Mouse (Mus musculus) MEL-GATA-1-ER (cell line): ENCODE measurements at regions not wholly inside any gene's neighbourhood (a gene's known extent, or its start where the extent isn't known, plus 50 kb on each side); places are given as distances from the start of the nearest gene placed in this dataset.

ENCODE experiments used
- DNase-seq: peaks from one replicate; pipeline ENCODE4 v3.0.0-alpha.2; 2012; ENCODE audit warnings: low read depth; ENCODE audit errors: extremely low read depth

GRCm38 (mm10) chr5:45136696-45137095 lies 313.3 kb downstream of the Qdpr start:
- DNase-seq: no peak

GRCm38 (mm10) chr5:45127971-45128370 lies 322.1 kb downstream of the Qdpr start:
- no peak for DNase-seq

- DNase-seq: no peak
Observed at GRCm38 (mm10) chr5:45121751-45122280, 322.3 kb upstream of the Ldb2 start.

- DNase-seq: no peak
Observed at GRCm38 (mm10) chr5:45119757-45120156, 320.3 kb upstream of the Ldb2 start.

- no peak for DNase-seq
Observed at GRCm38 (mm10) chr5:45111246-45111645, 311.8 kb upstream of the Ldb2 start.

DNA sequence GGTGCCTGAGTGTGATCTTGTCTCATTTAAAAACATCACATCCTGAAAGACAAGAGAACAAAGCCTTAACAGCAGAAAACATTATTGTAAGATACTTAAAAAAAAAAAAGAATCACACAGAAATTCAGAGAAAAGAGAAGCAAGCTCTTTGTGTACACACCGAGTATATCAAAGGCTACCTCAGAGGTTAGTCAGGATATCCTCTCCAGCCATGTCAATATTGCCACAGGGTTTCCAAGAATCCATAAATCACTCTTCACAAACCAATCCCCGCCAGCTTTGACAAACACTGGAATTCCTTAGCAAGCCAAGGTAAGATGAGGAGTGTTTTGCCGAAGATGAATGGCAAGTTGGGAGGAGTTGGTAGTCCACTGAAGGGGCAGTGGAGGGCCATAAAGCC lies 311.3 kb upstream of the Ldb2 start:
- DNase-seq: no peak

DNA sequence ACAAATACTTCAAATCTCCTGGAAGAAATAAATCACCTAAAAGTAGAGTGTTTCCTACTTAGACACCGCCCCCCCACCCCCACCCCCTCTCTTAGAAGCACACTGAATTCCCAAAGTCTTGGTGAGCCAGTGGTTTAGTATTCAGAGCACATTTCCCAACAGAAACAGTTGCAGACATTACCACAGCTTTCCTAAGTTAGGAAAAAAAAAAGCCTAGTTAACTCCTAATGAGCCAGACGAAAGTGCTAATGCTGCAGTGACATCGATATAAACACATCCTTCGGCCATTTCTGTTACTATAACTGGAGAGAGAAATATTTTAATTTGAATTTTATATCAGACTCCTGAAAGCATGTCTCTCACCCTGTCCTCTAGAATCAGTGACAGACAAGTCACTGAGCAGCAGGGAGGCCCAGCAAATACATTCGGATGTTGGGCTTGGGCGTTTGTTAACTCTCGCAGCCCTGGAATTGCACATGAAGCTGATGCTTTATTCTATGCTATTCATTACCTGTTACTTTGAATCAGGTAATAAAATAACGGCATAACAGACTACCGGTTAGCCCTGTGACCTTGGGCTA lies 305.8 kb upstream of the Ldb2 start:
- no peak for DNase-seq

DNA sequence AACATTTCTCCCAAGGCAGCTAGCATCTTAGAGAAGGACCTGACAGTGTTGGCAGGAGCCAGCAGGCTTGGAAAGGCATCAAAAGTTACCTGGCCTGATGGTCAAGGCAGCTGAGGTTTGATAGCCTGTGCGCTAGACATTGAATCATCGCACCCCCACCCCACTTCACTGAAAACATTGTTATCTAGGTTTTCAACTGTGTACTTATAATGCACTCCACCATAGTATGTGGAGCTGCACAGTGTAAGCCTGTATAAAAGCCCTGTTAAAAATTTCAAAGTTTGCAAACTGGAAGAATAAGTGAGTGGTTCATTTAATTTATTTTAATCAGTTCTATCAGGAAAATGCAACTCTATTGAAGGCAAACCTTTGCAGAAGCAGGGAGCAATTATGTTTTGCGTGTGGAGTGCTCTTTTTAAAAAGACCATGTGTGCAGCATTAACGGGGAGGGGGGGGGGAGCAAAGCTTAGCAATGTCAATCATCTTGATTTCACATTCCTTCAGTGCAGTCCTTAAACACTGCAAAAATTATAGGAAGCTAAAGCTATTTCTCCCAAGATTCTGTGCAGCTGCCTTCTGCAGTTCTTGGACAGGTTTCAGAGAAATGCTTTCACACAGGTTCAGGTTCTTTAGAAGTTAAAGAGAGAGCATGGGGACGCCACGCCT lies 304.4 kb upstream of the Ldb2 start:
- no peak for DNase-seq

- no peak for DNase-seq
Observed at GRCm38 (mm10) chr5:45102661-45103060, 303.2 kb upstream of the Ldb2 start.

- no peak for DNase-seq
Observed at GRCm38 (mm10) chr5:45101777-45102176, 302.3 kb upstream of the Ldb2 start.

- no peak for DNase-seq
Observed at GRCm38 (mm10) chr5:45099082-45099481, 299.6 kb upstream of the Ldb2 start.

- DNase-seq: no peak
Observed at GRCm38 (mm10) chr5:45097941-45098340, 298.5 kb upstream of the Ldb2 start.

DNA sequence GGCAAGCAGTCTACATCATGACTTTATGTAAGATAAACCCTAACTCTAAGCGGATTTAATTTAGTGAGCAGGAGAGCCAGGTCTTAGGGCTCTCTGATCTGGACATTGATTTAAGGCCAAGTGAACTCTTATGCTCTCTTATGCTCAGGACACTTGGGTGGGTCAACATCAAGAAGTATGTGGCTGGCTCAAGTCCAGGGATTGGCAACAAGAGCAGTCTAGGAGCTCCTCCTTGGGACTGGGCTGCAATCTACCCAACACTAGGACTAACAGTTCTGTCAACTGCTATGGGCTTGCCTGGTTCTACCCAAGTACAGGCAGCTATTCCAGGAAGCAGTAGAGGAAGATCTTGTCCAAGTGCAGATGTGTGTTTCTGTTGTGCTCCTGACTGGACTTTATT lies 285.3 kb upstream of the Ldb2 start:
- no peak for DNase-seq

- no peak for DNase-seq
Observed at GRCm38 (mm10) chr5:45082601-45083000, 283.1 kb upstream of the Ldb2 start.

DNA sequence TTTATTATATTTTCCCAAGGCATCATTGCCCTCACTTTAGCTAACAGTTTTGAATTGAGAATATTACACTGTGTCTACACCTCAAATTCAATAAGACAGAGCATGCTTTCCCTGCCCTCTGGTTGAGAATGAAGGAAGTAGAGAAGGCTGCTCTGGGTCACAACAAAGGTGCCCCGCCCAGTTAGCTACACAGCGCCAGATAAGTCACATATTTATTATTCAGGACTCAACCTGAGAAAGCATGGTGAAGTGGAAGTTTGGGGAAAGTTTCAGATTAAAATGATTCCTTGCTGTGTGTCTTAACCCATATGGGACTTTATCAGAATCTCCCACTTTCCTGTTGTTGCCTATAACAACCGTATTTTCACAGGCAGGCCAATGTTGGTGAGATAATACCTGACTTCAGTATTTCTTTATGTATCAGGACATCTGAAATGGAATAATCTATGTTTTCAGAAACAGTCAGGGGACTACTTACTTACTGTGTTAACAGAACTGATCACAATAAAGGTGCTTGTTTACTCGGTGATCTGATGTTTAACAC lies 276.9 kb upstream of the Ldb2 start:
- no peak for DNase-seq

DNA sequence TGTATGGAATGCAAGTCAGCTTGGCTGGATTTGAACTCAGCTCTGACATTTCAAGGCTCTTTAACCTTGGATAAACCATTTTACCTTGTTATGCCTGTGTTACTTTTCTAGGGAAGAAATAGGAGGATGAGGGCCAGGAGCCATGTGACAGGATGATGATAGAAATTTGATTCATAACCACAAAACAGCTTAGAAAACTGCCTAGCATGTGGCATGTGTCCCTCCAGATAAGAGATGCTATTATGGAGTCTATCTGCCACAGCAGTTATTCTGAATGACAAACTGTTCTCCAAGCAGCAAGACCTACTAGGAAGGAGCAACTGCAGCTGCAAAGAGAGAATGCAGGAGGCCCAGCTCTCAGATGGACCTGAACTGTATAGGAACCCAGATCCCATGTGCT lies 275.7 kb upstream of the Ldb2 start:
- no peak for DNase-seq

GRCm38 (mm10) chr5:45072529-45072928 lies 273.0 kb upstream of the Ldb2 start:
- DNase-seq: no peak

DNA sequence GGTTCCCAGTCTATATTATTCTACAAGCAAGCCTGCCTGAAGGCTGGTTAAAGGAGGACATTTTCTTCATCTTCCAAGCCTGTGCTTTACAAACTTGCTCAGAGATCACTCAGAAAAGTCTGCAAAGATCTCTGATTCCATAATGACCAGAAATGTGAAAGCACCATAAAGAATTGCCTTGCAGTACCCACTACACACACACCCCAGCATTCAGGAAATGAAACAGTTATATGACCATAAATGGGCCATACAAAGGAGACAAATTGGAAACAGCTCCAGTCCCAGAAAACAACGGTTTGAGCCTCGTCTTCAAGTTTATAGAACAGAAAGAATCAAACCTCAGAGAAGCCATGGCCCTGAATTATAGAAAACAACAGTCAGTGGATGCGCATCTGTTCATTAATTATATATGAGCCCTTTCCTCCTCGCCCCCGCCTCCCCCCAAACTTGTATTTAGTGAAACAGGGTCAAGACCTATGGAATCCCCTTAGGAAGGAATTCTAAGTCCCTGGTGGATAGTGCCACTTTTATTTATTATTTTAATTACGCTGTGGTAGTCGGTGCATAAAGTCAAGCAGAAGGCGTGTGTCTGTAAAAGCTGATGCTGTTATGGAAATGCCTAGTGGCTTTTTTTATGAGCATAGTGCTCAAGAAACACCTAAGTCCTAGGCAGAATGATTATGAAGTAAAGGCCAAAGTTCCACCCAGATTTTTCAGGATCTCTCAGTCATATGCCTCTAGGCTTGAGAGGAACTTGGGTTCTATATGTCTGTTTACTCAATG lies 266.6 kb upstream of the Ldb2 start:
- no peak for DNase-seq

DNA sequence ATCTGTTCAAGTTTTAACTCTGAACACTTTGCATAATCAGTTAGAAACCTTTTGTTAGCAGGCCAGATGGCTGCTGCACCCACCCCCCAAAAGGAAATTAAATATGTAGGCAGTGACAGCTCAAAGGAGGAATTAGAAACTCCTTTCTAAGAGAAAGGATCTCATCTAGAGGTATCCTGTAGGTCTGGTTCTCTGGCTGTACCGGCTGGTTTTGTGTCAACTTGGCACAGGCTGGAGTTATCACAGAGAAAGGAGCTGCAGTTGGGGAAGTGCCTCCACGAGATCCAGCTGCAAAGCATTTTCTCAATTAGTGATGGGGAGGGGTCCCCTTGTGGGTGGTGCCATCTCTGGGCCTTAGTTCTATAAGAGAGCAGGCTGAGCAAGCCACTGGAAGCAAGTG lies 263.1 kb upstream of the Ldb2 start:
- DNase-seq: no peak

DNA sequence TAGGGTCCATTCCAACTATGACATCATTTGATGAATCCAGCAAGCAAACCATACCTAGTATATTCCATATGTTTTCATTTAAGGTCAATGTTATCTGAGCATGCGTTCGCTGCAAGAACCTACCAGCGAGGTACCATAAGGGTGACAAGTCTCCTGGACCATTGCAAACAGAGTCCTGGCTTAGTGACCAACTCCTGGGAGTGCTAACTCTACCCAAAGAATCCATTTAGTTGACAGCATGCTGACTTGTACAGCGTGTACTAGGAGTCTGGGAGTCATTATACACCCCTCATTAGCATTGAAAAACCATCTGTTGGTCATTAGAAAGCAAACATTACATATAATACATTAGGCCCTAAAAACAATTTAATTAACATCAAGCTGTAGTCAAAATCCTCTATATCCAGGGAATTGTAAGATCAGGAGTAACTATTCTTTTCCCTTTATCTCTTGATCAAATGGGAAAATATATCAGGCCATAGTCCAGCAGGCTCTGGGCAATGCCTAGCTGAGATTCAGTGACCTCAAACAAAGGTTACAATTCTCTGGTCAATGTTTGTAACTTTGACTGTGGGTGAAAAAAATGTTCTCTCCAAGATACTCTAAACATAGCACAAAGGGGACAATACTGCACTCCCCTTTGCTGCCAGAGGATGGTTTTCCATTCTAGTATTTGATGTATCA lies 255.9 kb upstream of the Ldb2 start:
- DNase-seq: no peak

- DNase-seq: no peak
Observed at GRCm38 (mm10) chr5:45049410-45049809, 249.9 kb upstream of the Ldb2 start.

DNA sequence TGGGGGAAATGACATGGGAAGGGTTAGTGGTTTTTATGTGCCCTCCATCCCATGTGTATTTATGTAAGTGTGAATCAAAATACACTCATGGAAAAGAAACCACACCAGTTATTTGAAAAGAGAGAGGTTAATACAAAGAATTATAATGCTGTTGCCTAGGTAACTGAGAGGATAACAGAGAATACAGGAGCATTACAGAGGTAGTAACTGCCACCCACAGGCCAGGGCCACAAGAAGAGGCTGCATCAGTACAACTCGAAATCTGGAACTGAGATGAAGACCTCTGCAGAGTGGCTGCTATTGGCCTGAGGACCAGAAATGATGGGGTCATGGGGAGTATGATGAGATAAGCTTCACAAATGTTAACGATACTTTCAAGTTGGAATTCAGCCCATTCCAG lies 243.4 kb upstream of the Ldb2 start:
- no peak for DNase-seq
